Mouse (Mus musculus) MEL (cell line): ENCODE results near the gene Mrgprd.

Source experiments
- CTCF ChIP-seq, 3 experiments: IDR thresholded peaks in 2 of 3; conservative IDR thresholded peaks in 1 of 3; 2 replicates each; pipeline ENCODE4 v1.5.1; 2011 to 2012; ENCODE audit warnings: low read length in 3 of 3, low read depth in 2 of 3, mild to moderate bottlenecking in 2 of 3, improper control_type of control experiment in 1 of 3, inconsistent platforms in 1 of 3, mixed read lengths in 1 of 3, moderate library complexity in 1 of 3; ENCODE audit not compliant: control insufficient read depth in 1 of 3, insufficient read depth in 1 of 3, poor library complexity in 1 of 3, severe bottlenecking in 1 of 3
- ELF1 ChIP-seq: IDR thresholded peaks from 2 replicates; pipeline ENCODE4 v1.6.1; 2014; ENCODE audit warnings: low read depth, mild to moderate bottlenecking, inconsistent platforms, low read length, improper control_type of control experiment, moderate library complexity
- JUND ChIP-seq: IDR thresholded peaks from 2 replicates; pipeline ENCODE4 v1.6.1; 2011; ENCODE audit warnings: low read depth, mild to moderate bottlenecking, improper control_type of control experiment, low read length
- MAFK ChIP-seq: IDR thresholded peaks from 2 replicates; pipeline ENCODE4 v1.6.1; 2011; ENCODE audit warnings: low read depth, mild to moderate bottlenecking, low read length, improper control_type of control experiment, borderline replicate concordance
- MAZ ChIP-seq: IDR thresholded peaks from 2 replicates; pipeline ENCODE4 v1.6.1; 2012; ENCODE audit warnings: low read depth, mild to moderate bottlenecking, inconsistent platforms, low read length, improper control_type of control experiment
- POLR2A ChIP-seq, 2 experiments: IDR thresholded peaks; 2 replicates each; pipeline ENCODE4 v1.6.1; 2011 to 2012; ENCODE audit warnings: low read length in 2 of 2, mild to moderate bottlenecking in 2 of 2, control low read depth in 1 of 2, improper control_type of control experiment in 1 of 2, low read depth in 1 of 2, moderate library complexity in 1 of 2; ENCODE audit not compliant: control insufficient read depth in 1 of 2, insufficient read depth in 1 of 2, poor library complexity in 1 of 2
- ZKSCAN1 ChIP-seq: IDR thresholded peaks from 2 replicates; pipeline ENCODE4 v1.6.1; 2012; ENCODE audit warnings: low read depth, mild to moderate bottlenecking, inconsistent platforms, low read length, improper control_type of control experiment, moderate library complexity

DNA sequence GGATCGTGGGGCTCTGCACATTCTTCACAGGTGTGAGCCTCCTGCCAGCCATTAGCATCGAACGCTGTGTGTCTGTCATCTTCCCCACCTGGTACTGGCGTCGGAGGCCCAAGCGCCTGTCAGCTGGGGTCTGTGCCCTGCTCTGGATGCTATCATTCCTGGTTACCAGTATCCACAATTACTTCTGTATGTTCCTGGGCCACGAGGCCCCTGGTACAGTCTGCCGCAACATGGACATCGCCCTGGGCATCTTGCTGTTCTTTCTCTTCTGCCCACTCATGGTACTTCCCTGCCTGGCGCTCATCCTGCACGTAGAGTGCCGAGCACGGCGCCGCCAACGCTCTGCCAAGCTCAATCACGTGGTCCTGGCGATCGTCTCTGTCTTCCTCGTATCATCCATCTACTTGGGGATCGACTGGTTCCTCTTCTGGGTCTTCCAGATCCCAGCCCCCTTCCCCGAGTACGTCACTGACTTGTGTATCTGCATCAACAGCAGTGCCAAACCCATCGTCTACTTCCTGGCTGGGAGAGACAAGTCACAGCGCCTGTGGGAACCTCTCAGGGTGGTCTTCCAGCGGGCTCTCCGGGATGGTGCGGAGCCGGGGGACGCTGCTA, 6.5 kb upstream of the Mrgprd start:
- TF ChIP-seq CTCF (IDR thresholded peaks at IDR 0.05 in 2 of 3, conservative IDR thresholded peaks at IDR 0.05 in 1 of 3; ENCODE audit: control insufficient read depth in 1 of 3, insufficient read depth in 1 of 3, low read depth in 2 of 3, low read length in 3 of 3, poor library complexity in 1 of 3, severe bottlenecking in 1 of 3) (no peak), POLR2A (IDR thresholded peaks at IDR 0.05; ENCODE audit: control insufficient read depth in 1 of 2, insufficient read depth in 1 of 2, low read depth in 1 of 2, low read length in 2 of 2, poor library complexity in 1 of 2) (no peak), JUND (no peak), ZKSCAN1 (no peak), MAZ (no peak), MAFK (no peak), ELF1 (no peak)
